Mouse (Mus musculus): ENCODE results near the gene Zbtb12.

DNA sequence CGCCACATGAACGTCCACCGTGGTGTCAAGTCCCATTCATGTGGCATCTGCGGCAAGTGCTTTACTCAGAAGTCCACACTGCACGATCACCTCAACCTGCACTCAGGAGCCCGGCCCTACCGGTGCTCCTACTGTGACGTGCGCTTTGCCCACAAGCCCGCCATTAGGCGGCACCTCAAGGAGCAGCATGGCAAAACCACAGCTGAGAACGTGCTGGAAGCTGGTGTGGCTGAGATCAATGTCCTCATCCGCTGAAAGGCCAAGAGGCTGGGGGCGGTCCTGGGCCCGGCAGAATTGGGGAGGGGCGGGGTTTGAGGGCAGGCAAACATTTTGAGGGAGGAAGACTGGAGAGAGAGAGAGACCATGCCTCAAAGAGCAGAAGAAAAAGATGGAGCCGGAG, 17.1 kb downstream of the Zbtb12 start:
- TF ChIP-seq EP300 (IDR thresholded peaks at IDR 0.05; ENCODE audit: low read depth) (no peak), CTCF (IDR thresholded peaks at IDR 0.05; ENCODE audit: low read depth) (no peak)

Measured in liver, postnatal 0 days (tissue).